Mouse (Mus musculus): ENCODE results near the gene Taf6. TPM values are rescaled to one million over a fixed set of nuclear protein-coding genes. Genes with fewer than 3 reads are reported as not detected.
A peak's percentile ranks its signal among the peaks of the same experiment; 100 is the strongest.

The Taf6 gene
- polyA plus RNA-seq (2012; rRNA removed): 32.8 and 34.7 TPM in 2 replicates
- polyA plus RNA-seq (2014; fragmentation: Nextera tagmentation; extraction: Ambion mirVana): 33.2 and 37.9 TPM in 2 replicates

DNA sequence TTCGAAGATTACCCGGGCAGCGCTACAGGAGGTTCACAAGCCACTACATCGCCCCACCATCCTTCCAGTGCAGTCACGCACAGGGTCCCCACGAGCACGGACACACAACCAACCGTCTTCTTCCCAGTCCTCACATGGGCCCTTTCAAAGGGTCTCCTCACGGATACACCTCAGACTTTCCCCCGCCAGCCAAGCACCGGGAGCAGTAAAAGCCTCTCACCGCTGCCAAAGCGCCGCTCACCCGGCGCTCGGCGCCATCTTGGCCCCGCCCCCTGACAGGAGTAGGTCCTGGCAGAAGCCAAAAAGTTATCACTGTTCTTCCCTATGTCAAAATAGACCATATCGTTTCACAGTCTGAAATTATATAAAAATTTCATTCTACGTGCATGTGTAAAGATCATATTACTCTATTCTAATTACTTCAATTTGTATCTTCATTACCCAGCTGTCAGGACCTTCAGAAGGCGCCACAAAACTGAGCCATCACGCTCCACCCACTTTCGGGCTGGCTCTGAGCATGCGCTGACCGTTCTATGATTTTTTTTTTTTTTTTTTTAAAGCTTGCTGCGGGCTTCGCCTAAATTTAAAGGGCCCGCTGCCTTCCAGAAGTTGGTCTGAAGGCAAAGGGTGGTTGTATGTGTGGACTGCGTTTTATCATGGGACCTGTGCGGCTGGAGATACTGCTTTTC is at the start of gene Taf6, which contains the start of gene Cnpy4:
Taf6 (minus strand) TSS at position 502 of the 689 bp plus-strand sequence.
Cnpy4 (plus strand) TSS at position 536 of the 689 bp plus-strand sequence.
- Histone ChIP-seq H3K36me3 (replicated peaks; ENCODE audit: control insufficient read depth, insufficient read depth, low read depth) (peaks cover 12% of the 10 kb centered on the region), H3K27me3 (ENCODE audit: control insufficient read depth, insufficient read depth, low read length) (no peaks in the 10 kb centered on the region), H3K9ac (replicated peaks) (peak within 1 kb of the TSS; percentile 90), H3K4me3 (ENCODE audit: insufficient read depth in 1 of 2, low read depth in 2 of 2, low read length in 2 of 2) (peak within 1 kb of the TSS; percentile 75 to 99), H3K9me3 (ENCODE audit: control insufficient read depth, low read length) (no peaks in the 10 kb centered on the region), H3K4me2 (ENCODE audit: low read depth) (peak within 1 kb of the TSS; percentile 93), H3K4me1 (replicated peaks; ENCODE audit: control insufficient read depth in 2 of 2, insufficient read depth in 2 of 2, low read length in 1 of 2) (peaks cover 13 to 14% of the 10 kb centered on the region in 2 experiments), H3K27ac (peak within 1 kb of the TSS; percentile 81)
- peak; percentile 85 for ATAC-seq (ENCODE audit: insufficient read depth)
- DNase-seq (ENCODE audit: low read depth in 3 of 3, low spot score in 3 of 3): peak; percentile 78 to 86 (median 81)
- TF ChIP-seq CTCF (IDR thresholded peaks at IDR 0.05; ENCODE audit: low read depth): no peak
- TF ChIP-seq EP300 (IDR thresholded peaks at IDR 0.05; ENCODE audit: low read depth): peak; percentile 97
- WGBS (ENCODE audit: insufficient replicate concordance): under 1% methylated on average over 31 of the region's 31 CpGs

DNA sequence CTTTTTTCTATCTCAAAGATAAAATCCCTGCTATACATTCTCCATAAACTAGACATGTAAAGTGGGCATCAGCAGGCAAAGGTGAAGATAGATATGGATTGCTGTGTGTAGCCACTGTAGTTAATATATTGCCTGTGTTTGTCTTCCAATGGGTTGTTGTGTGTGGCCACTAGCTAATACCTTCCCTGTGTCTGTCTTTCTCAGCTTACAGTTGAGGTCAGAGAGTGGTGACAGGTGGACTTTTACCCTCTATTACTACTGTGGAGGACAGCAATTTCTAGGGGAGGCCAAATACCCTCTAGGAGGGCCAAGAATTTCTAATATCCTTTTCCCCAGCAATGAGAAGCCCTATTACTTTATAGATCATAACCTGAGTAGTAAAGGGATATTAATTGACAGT is 47.0 kb upstream of the Taf6 start:
- Histone ChIP-seq H3K9me3 (ENCODE audit: control insufficient read depth, low read length) (no peaks in the 10 kb centered on the region), H3K4me2 (ENCODE audit: low read depth) (no peak overlapping the region), H3K4me1 (replicated peaks; ENCODE audit: control insufficient read depth in 2 of 2, insufficient read depth in 2 of 2, low read length in 1 of 2) (no peaks in the 10 kb centered on the region), H3K36me3 (replicated peaks; ENCODE audit: control insufficient read depth, insufficient read depth, low read depth) (no peaks in the 10 kb centered on the region), H3K4me3 (ENCODE audit: insufficient read depth in 1 of 2, low read depth in 2 of 2, low read length in 2 of 2) (no peak overlapping the region), H3K27ac (no peak overlapping the region), H3K9ac (replicated peaks) (no peak overlapping the region), H3K27me3 (ENCODE audit: control insufficient read depth, insufficient read depth, low read length) (no peaks in the 10 kb centered on the region)
- DNase-seq (ENCODE audit: low read depth in 3 of 3, low spot score in 3 of 3) (no peak), ATAC-seq (ENCODE audit: insufficient read depth) (no peak)
- no peak for TF ChIP-seq CTCF (IDR thresholded peaks at IDR 0.05; ENCODE audit: low read depth)
- no peak for TF ChIP-seq EP300 (IDR thresholded peaks at IDR 0.05; ENCODE audit: low read depth)

DNA sequence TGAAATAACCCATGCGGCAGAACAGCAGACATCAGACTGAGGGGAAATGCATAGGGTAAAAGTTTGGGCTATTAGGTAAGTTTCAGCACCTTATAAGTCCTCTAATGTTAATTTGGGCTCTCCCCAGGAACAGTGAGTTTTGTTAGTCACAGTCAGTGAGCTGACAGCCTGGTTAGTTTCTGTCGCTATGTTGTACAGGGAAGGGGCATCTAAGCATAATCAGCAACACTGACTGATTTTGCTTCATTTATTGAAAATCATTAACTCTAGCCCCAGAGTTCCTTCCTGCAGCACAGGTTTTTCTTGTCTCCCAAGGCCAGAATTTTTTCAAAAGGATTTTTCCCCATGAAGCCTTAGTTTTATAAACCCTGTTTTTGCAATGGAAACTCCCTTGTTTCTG is 46.5 kb upstream of the Taf6 start:
- no peak for DNase-seq (ENCODE audit: low read depth in 3 of 3, low spot score in 3 of 3)
- Histone ChIP-seq H3K4me1 (replicated peaks; ENCODE audit: control insufficient read depth in 2 of 2, insufficient read depth in 2 of 2, low read length in 1 of 2) (no peaks in the 10 kb centered on the region), H3K4me2 (ENCODE audit: low read depth) (no peak overlapping the region), H3K9me3 (ENCODE audit: control insufficient read depth, low read length) (no peaks in the 10 kb centered on the region), H3K27me3 (ENCODE audit: control insufficient read depth, insufficient read depth, low read length) (no peaks in the 10 kb centered on the region), H3K4me3 (ENCODE audit: insufficient read depth in 1 of 2, low read depth in 2 of 2, low read length in 2 of 2) (no peak overlapping the region), H3K36me3 (replicated peaks; ENCODE audit: control insufficient read depth, insufficient read depth, low read depth) (no peaks in the 10 kb centered on the region), H3K9ac (replicated peaks) (no peak overlapping the region), H3K27ac (no peak overlapping the region)
- TF ChIP-seq CTCF (IDR thresholded peaks at IDR 0.05; ENCODE audit: low read depth) (no peak), EP300 (IDR thresholded peaks at IDR 0.05; ENCODE audit: low read depth) (no peak)
- no peak for ATAC-seq (ENCODE audit: insufficient read depth)
- 69% methylated on average over 2 of the region's 2 CpGs for WGBS (ENCODE audit: insufficient replicate concordance)

DNA sequence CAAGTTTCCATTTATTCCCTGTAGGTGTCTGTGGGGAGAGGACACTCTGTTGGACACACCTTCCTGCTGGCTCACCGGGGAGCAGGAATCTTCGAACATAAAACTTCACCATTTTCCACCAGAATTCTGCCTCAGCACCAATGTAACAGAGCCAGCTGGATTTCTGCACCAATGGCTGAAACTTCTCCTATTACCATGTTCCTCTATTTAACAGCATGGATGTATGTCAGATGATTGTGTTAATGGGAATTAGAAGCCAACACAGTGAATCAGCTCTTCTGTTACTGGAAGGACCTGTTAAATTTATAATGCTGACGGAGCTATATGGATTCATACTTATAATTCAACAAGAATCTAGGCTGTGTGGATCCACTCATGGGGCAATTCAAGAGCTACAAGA is 42.3 kb upstream of the Taf6 start:
- Histone ChIP-seq H3K9me3 (ENCODE audit: control insufficient read depth, low read length) (no peaks in the 10 kb centered on the region), H3K9ac (replicated peaks) (no peak overlapping the region), H3K27ac (no peak overlapping the region), H3K27me3 (ENCODE audit: control insufficient read depth, insufficient read depth, low read length) (no peaks in the 10 kb centered on the region), H3K4me1 (replicated peaks; ENCODE audit: control insufficient read depth in 2 of 2, insufficient read depth in 2 of 2, low read length in 1 of 2) (peaks cover 0 to 3% of the 10 kb centered on the region in 2 experiments; a peak in 1 of 4 replicates), H3K36me3 (replicated peaks; ENCODE audit: control insufficient read depth, insufficient read depth, low read depth) (no peaks in the 10 kb centered on the region), H3K4me3 (ENCODE audit: insufficient read depth in 1 of 2, low read depth in 2 of 2, low read length in 2 of 2) (no peak overlapping the region), H3K4me2 (ENCODE audit: low read depth) (no peak overlapping the region)
- ATAC-seq (ENCODE audit: insufficient read depth): no peak
- DNase-seq (ENCODE audit: low read depth in 3 of 3, low spot score in 3 of 3): no peak
- no peak for TF ChIP-seq CTCF (IDR thresholded peaks at IDR 0.05; ENCODE audit: low read depth)
- TF ChIP-seq EP300 (IDR thresholded peaks at IDR 0.05; ENCODE audit: low read depth): no peak
- WGBS (ENCODE audit: insufficient replicate concordance): 73% methylated on average over 3 of the region's 3 CpGs

DNA sequence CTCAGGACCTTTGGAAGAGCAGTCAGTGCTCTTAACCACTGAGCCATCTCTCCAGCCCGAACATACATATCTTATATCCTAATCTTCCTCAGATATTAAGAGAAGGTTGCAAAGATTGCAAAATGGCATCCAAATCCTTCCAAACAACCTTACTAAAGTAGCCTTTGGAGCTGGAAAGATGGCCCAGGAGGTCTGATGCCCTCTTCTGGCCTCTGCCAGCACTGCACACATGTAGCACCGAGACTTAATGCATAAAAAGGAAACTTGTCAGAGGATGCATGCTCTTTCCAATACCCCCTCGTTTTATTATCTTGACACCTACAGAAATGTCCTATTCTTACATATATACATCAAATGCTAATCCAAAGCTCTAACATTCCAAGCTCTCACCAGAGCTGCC is 40.8 kb upstream of the Taf6 start:
- H3K36me3 ChIP-seq (replicated peaks; ENCODE audit: control insufficient read depth, insufficient read depth, low read depth): no peaks in the 10 kb centered on the region
- H3K9me3 ChIP-seq (ENCODE audit: control insufficient read depth, low read length): no peaks in the 10 kb centered on the region
- DNase-seq (ENCODE audit: low read depth in 3 of 3, low spot score in 3 of 3): no peak
- no peak overlapping the region for H3K9ac ChIP-seq (replicated peaks)
- 17% methylated on average over 3 of the region's 3 CpGs for WGBS (ENCODE audit: insufficient replicate concordance)
- TF ChIP-seq EP300 (IDR thresholded peaks at IDR 0.05; ENCODE audit: low read depth) (no peak), CTCF (IDR thresholded peaks at IDR 0.05; ENCODE audit: low read depth) (peak; percentile 66)
- H3K27me3 ChIP-seq (ENCODE audit: control insufficient read depth, insufficient read depth, low read length): no peaks in the 10 kb centered on the region
- no peak overlapping the region for H3K27ac ChIP-seq
- no peak for ATAC-seq (ENCODE audit: insufficient read depth)
- H3K4me3 ChIP-seq (ENCODE audit: insufficient read depth in 1 of 2, low read depth in 2 of 2, low read length in 2 of 2): no peak overlapping the region
- no peak overlapping the region for H3K4me2 ChIP-seq (ENCODE audit: low read depth)
- peaks cover 0 to 3% of the 10 kb centered on the region in 2 experiments; a peak in 1 of 4 replicates for H3K4me1 ChIP-seq (replicated peaks; ENCODE audit: control insufficient read depth in 2 of 2, insufficient read depth in 2 of 2, low read length in 1 of 2)

Measured in liver, embryonic 14.5 days (tissue).